Mouse (Mus musculus) liver, embryonic 14 days (tissue): ENCODE data around the gene Ptf1a. TPM values are rescaled to one million over a fixed set of nuclear protein-coding genes. Genes with fewer than 3 reads are reported as not detected.

Source experiments
- polyA plus RNA-seq: library from polyadenylated mRNA; depleted of rRNA; stranded (reverse); fragments of >200 nt; gene quantifications from 2 replicates; pipeline ENCODE4 v1.2.3, GENCODE M21; 2012; rRNA removed

Ptf1a gene
- polyA plus RNA-seq: not detected in 2 replicates

DNA sequence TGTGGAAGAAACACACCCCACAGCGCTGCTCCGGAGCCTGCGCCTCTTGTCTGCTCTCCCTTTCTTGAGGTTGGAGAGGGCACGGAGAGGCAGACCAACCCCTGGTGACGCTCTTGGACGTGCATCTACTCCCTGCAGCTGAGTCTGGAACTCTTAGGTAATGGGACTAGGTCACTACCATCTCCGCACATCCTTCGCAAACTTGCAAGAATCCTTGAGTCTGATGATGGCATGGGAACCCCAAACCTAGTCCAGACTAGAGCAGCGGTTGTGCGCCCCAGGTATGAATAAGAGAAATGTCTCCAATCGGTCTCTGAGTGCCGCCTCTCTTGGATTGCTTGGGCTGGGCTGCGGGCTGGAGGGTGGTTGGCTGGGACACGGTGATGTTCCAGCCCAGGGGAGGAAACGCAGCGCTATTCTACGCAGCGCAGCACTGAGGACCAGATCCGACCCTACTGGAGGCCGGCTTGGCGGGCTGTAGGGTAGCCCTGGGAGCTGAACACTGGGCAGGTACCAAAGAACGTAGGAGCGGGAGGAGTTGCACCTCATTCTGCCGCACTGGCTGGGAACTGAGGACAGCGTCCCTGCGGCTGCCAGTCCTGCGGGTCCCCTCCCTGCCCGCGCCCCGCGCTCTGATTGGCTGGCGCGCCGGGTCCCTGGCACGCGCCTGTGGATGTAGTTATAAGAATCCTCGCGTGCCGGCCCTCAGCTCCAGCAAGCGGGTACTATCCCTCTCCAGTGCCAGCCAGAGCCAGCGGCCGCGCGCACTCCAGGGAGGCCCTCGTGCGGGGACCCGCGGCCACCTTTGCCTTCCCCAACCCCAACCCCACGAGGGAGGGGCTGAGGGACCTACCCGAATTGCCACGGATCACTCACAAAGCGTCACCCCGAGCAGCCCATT is at the start of gene Ptf1a:
Ptf1a (plus strand) TSS at position 733 of the 901 bp plus-strand sequence.

Other genes starting within 250 kb of the Ptf1a start
- gene Armc3, start 246.4 kb upstream of the Ptf1a start, polyA plus RNA-seq: 0.01 TPM in 2 replicates
- 6.2 and 7.3 TPM in 2 replicates for gene Msrb2, start 74.2 kb upstream of the Ptf1a start, polyA plus RNA-seq
- not detected in 2 replicates for gene 4921504E06Rik, start 108.3 kb downstream of the Ptf1a start, polyA plus RNA-seq
- gene Otud1, start 212.1 kb downstream of the Ptf1a start, polyA plus RNA-seq: 0.53 and 0.55 TPM in 2 replicates